Mouse (Mus musculus) embryonic stem cell, embryonic (primary cell): Measurements from ENCODE around the gene Necap2.

Experiments used
- CTCF ChIA-PET, 4 experiments: fragments of 300-600 bp in 2 of 4; fragments of 350-600 bp in 2 of 4; sonication (Branson Sonifier 250); formaldehyde crosslinking; loops; one replicate each; lab custom pipeline; 2022; ENCODE audit warnings: inconsistent platforms in 2 of 4; lab: Charles Lee
- POLR2A ChIA-PET, 4 experiments: fragments of 300-600 bp in 2 of 4; fragments of 350-600 bp in 2 of 4; sonication (Branson Sonifier 250); formaldehyde crosslinking; loops; one replicate each; lab custom pipeline; 2022; ENCODE audit warnings: antibody characterized with exemption in 4 of 4, inconsistent platforms in 1 of 4; lab: Charles Lee

Necap2 gene

GRCm38 (mm10) chr4:141077681-141078509 lies at the start of gene Necap2:
Necap2 (minus strand) TSS chr4:141078357.
- CTCF ChIA-PET = interaction anchor here (0.5 to 6.3 kb wide), 64 partner anchors 8 to 333 kb away, joined by 3 to 86 read pairs (median 4); partner anchors contain the start of genes Fbxo42 (in 2 of the 4), Arhgef19 (in 1 of the 4) and Crocc (in 1 of the 4)
- POLR2A ChIA-PET = interaction anchor here (0.6 to 4.0 kb wide), 66 partner anchors 9 to 429 kb away, joined by 3 to 22 read pairs (median 4); partner anchors contain the start of genes Crocc (in 2 of the 4), Spata21 (in 2 of the 4) and Fbxo42 (in 1 of the 4)

DNA sequence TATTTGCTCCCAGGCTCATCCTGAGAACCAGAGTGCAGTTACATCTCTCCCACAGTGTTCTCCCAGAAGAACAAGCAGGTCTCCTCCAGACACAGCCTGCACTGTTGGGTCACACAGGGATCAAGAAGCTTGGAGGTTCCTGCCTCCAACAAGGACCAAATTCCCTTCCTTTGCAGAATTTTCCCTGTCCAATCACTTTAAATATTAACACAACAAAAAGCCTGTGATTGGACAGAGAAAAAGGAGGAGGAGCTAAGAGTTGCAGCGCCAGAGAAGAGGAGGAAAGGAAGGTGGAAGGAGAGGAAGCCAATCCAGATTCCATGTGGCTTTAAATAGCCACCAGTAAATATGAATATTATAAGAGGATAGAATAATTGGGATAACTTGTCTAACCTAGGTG lies 44.9 kb upstream of the Necap2 start:
- ChIA-PET CTCF (interaction anchor here (0.5 to 1.8 kb wide), 16 partner anchors 8 to 1786 kb away, joined by 3 to 10 read pairs (median 3); partner anchors contain the start of gene Necap2 (in 1 of the 4)), POLR2A (interaction anchor here (0.5 to 10.4 kb wide), 21 partner anchors 9 to 335 kb away, joined by 3 to 103 read pairs (median 4); partner anchors contain the start of genes Szrd1 (in 2 of the 4), Fbxo42 (in 1 of the 4) and Necap2 (in 1 of the 4))

DNA sequence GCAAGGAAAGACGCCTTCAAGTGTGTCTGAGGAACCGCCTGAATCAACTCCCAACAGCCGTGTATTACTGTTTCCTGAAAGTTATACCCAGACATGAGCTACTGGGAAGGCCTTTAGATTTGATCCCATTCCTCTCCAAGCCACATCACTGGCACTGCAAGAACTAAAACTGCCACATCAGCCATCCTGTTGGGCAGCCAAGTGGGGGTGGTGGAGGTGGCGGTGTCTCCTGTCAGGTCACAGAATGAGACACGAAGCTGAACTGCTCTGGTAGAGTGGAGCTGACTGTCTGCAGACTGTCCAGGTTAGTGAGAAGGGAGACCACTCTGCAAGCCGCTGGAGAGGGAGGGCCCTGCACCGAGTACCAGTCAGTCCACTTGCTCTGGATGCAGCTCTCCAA lies 44.5 kb upstream of the Necap2 start:
- CTCF ChIA-PET = interaction anchor here (0.5 to 2.0 kb wide), 15 partner anchors 9 to 1786 kb away, joined by 3 to 16 read pairs (median 3); no protein-coding TSS in a partner anchor

DNA sequence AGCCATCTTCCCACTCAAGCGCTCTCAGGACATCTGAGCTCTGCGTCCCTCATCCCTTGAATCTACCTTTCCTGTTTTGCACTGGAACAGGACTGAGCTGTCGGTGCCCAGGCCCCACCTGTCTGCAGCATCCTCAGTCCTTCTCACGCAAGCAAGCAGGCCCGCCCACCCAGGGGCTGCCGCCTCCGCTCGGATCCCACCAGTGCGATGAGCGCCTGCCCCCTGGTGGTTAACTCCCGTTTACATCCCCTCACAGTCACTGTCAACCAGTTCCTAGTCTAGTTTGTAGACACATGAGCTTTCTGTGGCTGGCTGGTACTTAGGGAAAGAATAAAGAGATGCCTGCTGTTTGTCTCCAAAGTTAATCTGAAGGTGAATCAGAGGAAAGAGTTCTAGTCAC lies 42.5 kb upstream of the Necap2 start:
- ChIA-PET CTCF (interaction anchor here (0.6 to 3.5 kb wide), 53 partner anchors 9 to 283 kb away, joined by 3 to 44 read pairs (median 4); partner anchors contain the start of genes Necap2 (in 3 of the 4), Szrd1 (in 2 of the 4), Fam131c (in 1 of the 4) and Fbxo42 (in 1 of the 4)), POLR2A (interaction anchor here (0.6 to 10.4 kb wide), 25 partner anchors 9 to 241 kb away, joined by 3 to 103 read pairs (median 4); partner anchors contain the start of genes Necap2 (in 2 of the 4), Szrd1 (in 2 of the 4) and Fbxo42 (in 1 of the 4))

More for the DNA sequence above, 44.5 kb upstream of the Necap2 start:
- POLR2A ChIA-PET = interaction anchor here (0.5 to 10.4 kb wide), 22 partner anchors 8 to 336 kb away, joined by 3 to 103 read pairs (median 4); partner anchors contain the start of genes Szrd1 (in 2 of the 4), Fbxo42 (in 1 of the 4) and Necap2 (in 1 of the 4)

- CTCF ChIA-PET = interaction anchor here in 3 of 4 experiments (0.7 to 3.5 kb wide), 7 partner anchors 8 to 40 kb away, joined by 3 to 44 read pairs (median 4); partner anchors contain the start of gene Necap2 (in 1 of the 3)
- POLR2A ChIA-PET = interaction anchor here in 2 of 4 experiments (0.7 to 10.4 kb wide), 9 partner anchors 11 to 40 kb away, joined by 3 to 103 read pairs (median 4); partner anchors contain the start of genes Fbxo42 (in 2 of the 2), Szrd1 (in 2 of the 2) and Necap2 (in 1 of the 2)
These were observed 40.5 kb upstream of the Necap2 start for GRCm38 (mm10) chr4:141118691-141119090.

DNA sequence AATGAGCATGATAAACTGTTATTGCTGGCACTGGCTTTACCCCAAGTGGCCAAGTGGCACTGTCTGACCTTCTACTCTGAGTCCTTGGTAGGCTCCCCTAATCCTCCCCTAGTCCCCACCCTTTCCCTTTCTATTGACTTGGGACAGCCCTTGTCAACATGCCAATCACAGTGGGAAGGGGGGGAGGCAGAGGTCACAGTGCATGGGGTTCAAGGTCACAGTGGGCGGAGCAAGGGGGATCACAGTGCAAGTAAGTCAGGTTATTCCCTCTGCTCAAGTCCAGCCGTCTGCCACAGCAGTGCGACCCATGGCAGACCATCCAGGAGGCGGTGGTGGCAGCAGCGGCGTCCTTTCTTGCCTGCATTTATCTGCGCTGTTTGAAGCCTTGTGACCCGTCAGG lies 37.2 kb upstream of the Necap2 start:
- ChIA-PET CTCF (interaction anchor here in 3 of 4 experiments (0.7 to 2.0 kb wide), 7 partner anchors 13 to 90 kb away, joined by 3 to 10 read pairs (median 3); partner anchors contain the start of gene Necap2 (in 1 of the 3)), POLR2A (interaction anchor here in 2 of 4 experiments (0.7 to 2.0 kb wide), 11 partner anchors 8 to 310 kb away, joined by 3 to 11 read pairs (median 4); partner anchors contain the start of genes Fbxo42 (in 1 of the 2) and Necap2 (in 1 of the 2))

GRCm38 (mm10) chr4:141114521-141114981 lies 36.4 kb upstream of the Necap2 start:
- CTCF ChIA-PET = interaction anchor here in 3 of 4 experiments (0.7 to 2.0 kb wide), 6 partner anchors 12 to 90 kb away, joined by 3 to 10 read pairs (median 3); no protein-coding TSS in a partner anchor
- POLR2A ChIA-PET = interaction anchor here in 2 of 4 experiments (0.7 to 2.2 kb wide), 10 partner anchors 8 to 956 kb away, joined by 3 to 11 read pairs (median 4); partner anchors contain the start of genes Fbxo42 (in 1 of the 2) and Necap2 (in 1 of the 2)

DNA sequence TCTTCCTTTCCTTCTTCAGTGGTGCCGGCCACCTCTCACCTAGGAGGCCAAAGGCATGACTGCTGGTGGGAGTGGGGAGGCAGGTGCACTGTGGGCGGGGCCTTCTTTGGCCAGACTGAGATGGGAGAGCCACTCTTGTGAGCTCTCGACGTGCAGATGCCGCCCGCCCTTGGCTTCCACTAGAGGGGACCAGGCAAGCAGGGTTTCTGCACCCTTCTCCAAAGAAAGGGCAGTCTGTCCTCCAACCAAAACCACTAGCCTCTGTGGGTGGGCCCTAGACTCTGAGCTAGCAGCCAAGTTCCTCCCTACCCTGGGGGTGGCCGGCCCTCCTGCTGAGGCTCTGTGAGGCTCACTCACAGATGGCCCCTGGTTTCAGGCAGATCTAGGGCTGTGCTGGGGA lies 35.7 kb upstream of the Necap2 start:
- POLR2A ChIA-PET = interaction anchor here in 3 of 4 experiments (0.7 to 2.5 kb wide), 15 partner anchors 9 to 956 kb away, joined by 3 to 11 read pairs (median 4); partner anchors contain the start of gene Fbxo42 (in 1 of the 3)

GRCm38 (mm10) chr4:141108196-141108732 lies 30.1 kb upstream of the Necap2 start:
- ChIA-PET POLR2A (interaction anchor here in 1 of 4 experiments (1.3 to 2.7 kb wide), 3 partner anchors 10 to 16 kb away, joined by 5 to 15 read pairs (median 6); no protein-coding TSS in a partner anchor), CTCF (interaction anchor here in 3 of 4 experiments (0.6 to 4.8 kb wide), 4 partner anchors 12 to 142 kb away, joined by 3 to 34 read pairs (median 11); partner anchors contain the start of gene Necap2 (in 1 of the 3))

More for the DNA sequence above, 35.7 kb upstream of the Necap2 start:
- CTCF ChIA-PET = interaction anchor here in 3 of 4 experiments (0.6 to 2.0 kb wide), 9 partner anchors 12 to 73 kb away, joined by 3 to 10 read pairs (median 4); partner anchors contain the start of gene Necap2 (in 1 of the 3)

GRCm38 (mm10) chr4:141106526-141107183 lies 28.5 kb upstream of the Necap2 start:
- ChIA-PET POLR2A (interaction anchor here in 3 of 4 experiments (0.5 to 2.7 kb wide), 13 partner anchors 9 to 605 kb away, joined by 3 to 15 read pairs (median 3); no protein-coding TSS in a partner anchor), CTCF (interaction anchor here in 2 of 4 experiments (0.6 to 3.9 kb wide), 6 partner anchors 14 to 68 kb away, joined by 3 to 19 read pairs (median 4); partner anchors contain the start of gene Necap2 (in 1 of the 2))

- POLR2A ChIA-PET = interaction anchor here in 3 of 4 experiments (0.5 to 2.8 kb wide), 13 partner anchors 10 to 46 kb away, joined by 3 to 12 read pairs (median 3); partner anchors contain the start of genes Fbxo42 (in 1 of the 3) and Necap2 (in 1 of the 3)
- CTCF ChIA-PET = interaction anchor here (0.5 to 4.4 kb wide), 46 partner anchors 8 to 560 kb away, joined by 3 to 44 read pairs (median 4); partner anchors contain the start of genes Crocc (in 2 of the 4), Fbxo42 (in 2 of the 4), Necap2 (in 2 of the 4) and Szrd1 (in 1 of the 4)
These were observed 23.7 kb upstream of the Necap2 start for GRCm38 (mm10) chr4:141101855-141102254.

- POLR2A ChIA-PET = interaction anchor here in 3 of 4 experiments (1.0 to 2.8 kb wide), 11 partner anchors 12 to 183 kb away, joined by 3 to 12 read pairs (median 4); partner anchors contain the start of genes Fbxo42 (in 1 of the 3) and Necap2 (in 1 of the 3)
- CTCF ChIA-PET = interaction anchor here (0.5 to 4.4 kb wide), 24 partner anchors 9 to 351 kb away, joined by 3 to 44 read pairs (median 4); partner anchors contain the start of genes Necap2 (in 2 of the 4), Crocc (in 1 of the 4) and Fbxo42 (in 1 of the 4)
These were observed 23.1 kb upstream of the Necap2 start for GRCm38 (mm10) chr4:141101291-141101690.

- POLR2A ChIA-PET = interaction anchor here in 3 of 4 experiments (0.6 to 2.8 kb wide), 26 partner anchors 8 to 353 kb away, joined by 3 to 12 read pairs (median 4); partner anchors contain the start of genes Necap2 (in 1 of the 3) and Szrd1 (in 1 of the 3)
- CTCF ChIA-PET = interaction anchor here in 3 of 4 experiments (0.6 to 4.4 kb wide), 12 partner anchors 10 to 925 kb away, joined by 3 to 44 read pairs (median 5); partner anchors contain the start of gene Necap2 (in 1 of the 3)
These were observed 21.8 kb upstream of the Necap2 start for GRCm38 (mm10) chr4:141099956-141100355.

GRCm38 (mm10) chr4:141098935-141099334 lies 20.8 kb upstream of the Necap2 start:
- CTCF ChIA-PET = interaction anchor here in 2 of 4 experiments (0.9 to 4.0 kb wide), 2 partner anchors 21 to 22 kb away, joined by 4 to 27 read pairs; no protein-coding TSS in a partner anchor
- POLR2A ChIA-PET = interaction anchor here in 1 of 4 experiments (1.6 to 2.8 kb wide), 3 partner anchors 17 to 22 kb away, joined by 5 to 12 read pairs (median 6); partner anchors contain the start of gene Necap2

GRCm38 (mm10) chr4:141096710-141097109 lies 18.6 kb upstream of the Necap2 start:
- ChIA-PET CTCF (interaction anchor here in 3 of 4 experiments (0.6 to 1.2 kb wide), 4 partner anchors 18 to 49 kb away, joined by 3 to 4 read pairs (median 4); partner anchors contain the start of gene Necap2 (in 1 of the 3)), POLR2A (interaction anchor here in 2 of 4 experiments (0.6 to 0.9 kb wide), 4 partner anchors 8 to 50 kb away, joined by 3 to 4 read pairs (median 4); partner anchors contain the start of gene Necap2 (in 1 of the 2))
